Mouse (Mus musculus): ENCODE results near the gene Hspa5. TPM values are rescaled to one million over a fixed set of nuclear protein-coding genes. Genes with fewer than 3 reads are reported as not detected.

Hspa5 gene
- polyA plus RNA-seq (2017; shearing (Covaris generic)): 100 to 1,000 TPM; 527 to 549 TPM

GRCm38 (mm10) chr2:34771368-34772226 is at the start of gene Hspa5:
Gene Hspa5, plus strand, starts transcription at chr2:34771970.

GRCm38 (mm10) chr2:34754551-34755358 is 17.0 kb upstream of the Hspa5 start, which contains the start of gene Gapvd1:
Gene Gapvd1, minus strand, starts transcription at chr2:34755232.

GRCm38 (mm10) chr2:34799357-34800256 is 27.8 kb downstream of the Hspa5 start, which contains the start of gene Rabepk:
Gene Rabepk, minus strand, starts transcription at chr2:34799912.

GRCm38 (mm10) chr2:34825827-34826459 is 54.2 kb downstream of the Hspa5 start, which contains the start of gene Fbxw2:
Gene Fbxw2, minus strand, starts transcription at chr2:34826311.

Other genes with a start within 250 kb of the Hspa5 start
- gene Gapvd1, start 16.7 kb upstream of the Hspa5 start, polyA plus RNA-seq (2017; shearing (Covaris generic)): 100 to 1,000 TPM in 1 of 2 experiments, 10 to 100 TPM in 1; 90.8 to 106 TPM
- 10 to 100 TPM; 39.0 to 45.3 TPM for gene Rabepk, start 27.9 kb downstream of the Hspa5 start, polyA plus RNA-seq (2017; shearing (Covaris generic))
- 100 to 1,000 TPM; 142 to 154 TPM for gene Fbxw2, start 54.3 kb downstream of the Hspa5 start, polyA plus RNA-seq (2017; shearing (Covaris generic))
- under 1 TPM; 0.18 to 0.33 TPM for gene Gm34653, start 61.0 kb downstream of the Hspa5 start, polyA plus RNA-seq (2017; shearing (Covaris generic))
- under 1 TPM in 1 of 2 experiments, not detected in 1; 0.29 TPM for gene Cutal, start 102.4 kb downstream of the Hspa5 start, polyA plus RNA-seq (2017; shearing (Covaris generic))
- 100 to 1,000 TPM in 1 of 2 experiments, 10 to 100 TPM in 1; 97.6 to 110 TPM for gene Psmd5, start 103.0 kb downstream of the Hspa5 start, polyA plus RNA-seq (2017; shearing (Covaris generic))
- gene Phf19, start 142.1 kb downstream of the Hspa5 start, polyA plus RNA-seq (2017; shearing (Covaris generic)): 1 to 10 TPM; 2.2 to 3.2 TPM
- 100 to 1,000 TPM; 305 to 432 TPM for gene Traf1, start 189.8 kb downstream of the Hspa5 start, polyA plus RNA-seq (2017; shearing (Covaris generic))